Mouse (Mus musculus): ENCODE data around the gene Dock1. TPM values are rescaled to one million over a fixed set of nuclear protein-coding genes. Genes with fewer than 3 reads are reported as not detected.
A peak's percentile ranks its signal among the peaks of the same experiment; 100 is the strongest.

Gene Dock1
- polyA plus RNA-seq, 1 experiment, result 14.3 TPM

DNA sequence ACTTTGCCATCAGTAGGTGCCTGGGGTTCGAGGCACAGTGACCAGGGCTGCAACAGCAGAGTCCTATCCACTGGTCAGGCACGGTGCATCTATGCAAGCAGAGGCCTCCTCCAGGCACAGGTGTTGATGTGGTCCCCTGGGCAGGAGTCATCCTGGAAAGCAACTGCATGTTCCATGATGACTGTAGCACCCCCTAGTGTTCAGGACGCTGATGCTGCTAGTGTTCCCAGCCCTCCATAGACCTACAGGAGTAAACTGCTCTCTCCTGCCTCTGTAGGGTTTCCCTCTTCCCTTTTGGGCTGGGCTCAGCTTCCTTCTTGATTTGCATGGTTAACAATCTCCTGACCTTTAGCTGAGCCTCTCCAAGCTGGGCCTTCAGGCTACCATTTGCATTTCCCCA lies 494.7 kb downstream of the Dock1 start:
- no peak overlapping the region for H3K27ac ChIP-seq (ENCODE audit: insufficient read depth, low read length)
- TF ChIP-seq CTCF (IDR thresholded peaks at IDR 0.05; ENCODE audit: extremely low read depth, insufficient read depth, low read length) (peak; percentile 85), POLR2A (IDR thresholded peaks at IDR 0.05; ENCODE audit: extremely low read depth, insufficient read depth, low read length) (no peak)

DNA sequence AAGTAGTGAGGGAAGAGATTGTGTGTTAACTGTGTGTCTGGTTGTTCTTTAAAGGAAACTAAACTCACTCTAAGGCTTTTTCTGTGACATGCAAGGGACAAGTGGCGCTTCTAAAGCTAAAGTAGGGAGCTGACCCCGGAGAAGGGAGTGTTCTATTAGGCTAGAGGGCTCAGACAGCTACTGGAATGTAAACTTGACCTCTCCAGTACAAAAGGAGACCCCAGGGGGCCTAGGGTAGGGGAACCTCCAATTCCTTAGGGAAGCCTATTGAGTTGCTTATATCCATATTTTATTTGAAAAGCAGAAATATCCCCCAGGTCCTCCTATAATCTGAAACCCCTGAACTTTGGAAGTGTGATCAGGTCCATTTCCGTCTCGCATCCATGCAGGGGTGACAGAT lies 499.5 kb downstream of the Dock1 start:
- Histone ChIP-seq H3K4me1 (ENCODE audit: control insufficient read depth, insufficient read depth, low read length) (peaks cover 3% of the 10 kb centered on the region), H3K4me3 (ENCODE audit: insufficient read depth, low read length) (no peak overlapping the region), H3K27ac (ENCODE audit: insufficient read depth, low read length) (no peak overlapping the region)
- TF ChIP-seq CTCF (IDR thresholded peaks at IDR 0.05; ENCODE audit: extremely low read depth, insufficient read depth, low read length), result no peak
- no peak for TF ChIP-seq POLR2A (IDR thresholded peaks at IDR 0.05; ENCODE audit: extremely low read depth, insufficient read depth, low read length)

More for the DNA sequence above, 494.7 kb downstream of the Dock1 start:
- Histone ChIP-seq H3K4me1 (ENCODE audit: control insufficient read depth, insufficient read depth, low read length) (no peaks in the 10 kb centered on the region), H3K4me3 (ENCODE audit: insufficient read depth, low read length) (no peak overlapping the region)

DNA sequence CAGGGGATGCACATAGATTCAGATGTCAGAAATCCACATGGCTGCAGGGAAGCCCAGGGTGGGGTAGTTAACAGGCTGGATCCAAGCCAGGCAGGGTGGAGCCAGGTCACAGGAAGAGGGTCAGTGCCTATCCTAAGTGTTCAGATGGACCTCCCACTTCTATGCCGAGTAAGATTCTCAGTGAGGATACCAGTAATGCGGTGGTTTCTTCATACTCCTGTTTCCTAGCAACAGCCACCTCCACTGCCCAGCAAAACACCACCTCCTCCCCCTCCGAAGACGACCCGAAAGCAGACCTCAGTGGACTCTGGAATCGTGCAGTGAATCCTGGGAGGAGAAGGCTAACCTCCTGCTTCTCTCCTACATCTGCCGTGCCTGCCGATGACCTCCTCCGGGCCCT lies 501.8 kb downstream of the Dock1 start:
- no peak overlapping the region for H3K27ac ChIP-seq (ENCODE audit: insufficient read depth, low read length)
- no peak for TF ChIP-seq POLR2A (IDR thresholded peaks at IDR 0.05; ENCODE audit: extremely low read depth, insufficient read depth, low read length)
- no peak for TF ChIP-seq CTCF (IDR thresholded peaks at IDR 0.05; ENCODE audit: extremely low read depth, insufficient read depth, low read length)
- peaks cover 3% of the 10 kb centered on the region for H3K4me1 ChIP-seq (ENCODE audit: control insufficient read depth, insufficient read depth, low read length)
- no peak overlapping the region for H3K4me3 ChIP-seq (ENCODE audit: insufficient read depth, low read length)

DNA sequence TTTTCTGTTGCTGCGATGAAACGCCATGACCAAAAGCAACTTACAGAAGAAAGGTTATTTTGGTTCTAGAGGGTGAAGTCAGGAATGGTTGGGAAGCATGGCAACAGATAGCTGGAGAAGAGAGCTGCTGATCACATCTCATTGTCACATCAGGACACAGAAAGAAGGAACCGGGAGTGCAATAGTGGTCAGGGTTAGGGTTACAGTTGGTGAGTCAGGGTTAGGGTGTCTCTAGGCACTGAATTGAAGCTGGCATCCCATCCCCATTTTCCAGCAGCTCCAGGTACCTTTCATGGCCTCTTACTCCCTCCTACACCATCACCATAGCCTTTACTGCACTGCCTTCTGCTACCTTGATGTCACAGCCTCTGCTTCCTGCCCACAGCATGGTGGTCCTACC lies 523.7 kb downstream of the Dock1 start:
- Histone ChIP-seq H3K27ac (ENCODE audit: insufficient read depth, low read length) (no peak overlapping the region), H3K4me3 (ENCODE audit: insufficient read depth, low read length) (no peak overlapping the region), H3K4me1 (ENCODE audit: control insufficient read depth, insufficient read depth, low read length) (no peaks in the 10 kb centered on the region)
- TF ChIP-seq POLR2A (IDR thresholded peaks at IDR 0.05; ENCODE audit: extremely low read depth, insufficient read depth, low read length) (no peak), CTCF (IDR thresholded peaks at IDR 0.05; ENCODE audit: extremely low read depth, insufficient read depth, low read length) (no peak)

DNA sequence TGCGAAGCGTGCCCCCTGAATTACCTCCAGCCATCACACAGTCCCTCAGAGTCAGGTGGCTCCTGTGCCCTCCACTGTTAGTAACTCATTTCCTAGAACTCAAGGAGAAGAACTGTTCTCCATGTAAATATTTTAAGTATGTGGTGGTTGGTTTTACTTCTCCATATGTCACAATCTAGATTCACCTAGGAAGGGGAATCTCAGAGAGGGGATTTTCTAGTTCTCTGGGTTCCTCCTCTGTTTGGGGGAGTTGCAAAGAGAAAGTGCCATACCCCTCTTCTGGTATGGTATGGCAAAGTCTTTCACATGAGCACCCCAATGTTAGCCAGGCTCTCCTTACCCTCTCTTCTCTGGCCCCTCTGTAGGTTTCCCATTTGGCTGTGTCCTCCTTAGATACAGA lies 525.2 kb downstream of the Dock1 start:
- no peaks in the 10 kb centered on the region for H3K4me1 ChIP-seq (ENCODE audit: control insufficient read depth, insufficient read depth, low read length)
- H3K27ac ChIP-seq (ENCODE audit: insufficient read depth, low read length), result no peak overlapping the region
- no peak overlapping the region for H3K4me3 ChIP-seq (ENCODE audit: insufficient read depth, low read length)
- TF ChIP-seq POLR2A (IDR thresholded peaks at IDR 0.05; ENCODE audit: extremely low read depth, insufficient read depth, low read length) (no peak), CTCF (IDR thresholded peaks at IDR 0.05; ENCODE audit: extremely low read depth, insufficient read depth, low read length) (no peak)

DNA sequence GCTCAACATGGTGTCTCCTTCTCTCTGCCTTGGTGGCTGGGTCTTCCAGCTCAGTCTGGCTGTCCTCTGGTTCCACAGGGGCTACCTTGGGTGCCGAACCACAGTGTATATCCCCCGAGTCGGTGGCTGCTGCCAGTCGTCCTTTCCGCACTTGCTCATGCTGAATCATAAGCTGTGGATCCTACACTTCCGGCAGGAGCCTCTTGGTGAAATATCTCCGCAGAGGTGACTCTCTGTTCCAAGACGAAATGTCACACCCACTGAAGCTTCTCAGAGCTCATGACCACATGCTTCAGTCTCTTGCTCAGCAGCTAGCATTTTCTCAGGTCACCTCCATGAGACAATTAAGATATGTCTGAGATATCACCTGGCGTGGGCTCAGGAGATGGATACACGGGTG lies 526.4 kb downstream of the Dock1 start:
- H3K4me1 ChIP-seq (ENCODE audit: control insufficient read depth, insufficient read depth, low read length), result no peaks in the 10 kb centered on the region
- TF ChIP-seq CTCF (IDR thresholded peaks at IDR 0.05; ENCODE audit: extremely low read depth, insufficient read depth, low read length) (no peak), POLR2A (IDR thresholded peaks at IDR 0.05; ENCODE audit: extremely low read depth, insufficient read depth, low read length) (no peak)
- no peak overlapping the region for H3K27ac ChIP-seq (ENCODE audit: insufficient read depth, low read length)
- no peak overlapping the region for H3K4me3 ChIP-seq (ENCODE audit: insufficient read depth, low read length)

DNA sequence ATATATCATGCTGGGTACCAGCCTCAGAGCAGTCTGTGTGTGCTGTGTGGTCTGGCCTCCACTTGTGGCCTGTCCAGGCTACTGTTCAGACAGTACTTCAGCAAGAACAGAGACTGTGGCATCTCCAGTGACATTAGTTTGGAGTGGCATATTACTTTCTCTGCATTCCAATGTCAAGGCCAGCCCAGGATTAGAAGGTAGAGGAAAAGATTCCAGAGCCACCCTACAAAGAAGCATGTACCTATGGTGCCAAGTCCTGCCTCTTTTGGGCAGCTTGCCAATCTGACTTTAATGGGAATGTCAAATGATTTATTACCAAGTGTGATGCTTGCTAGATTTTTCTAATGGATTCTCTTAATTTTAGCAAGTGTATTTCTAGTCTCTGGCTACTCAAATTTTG lies 533.5 kb downstream of the Dock1 start:
- Histone ChIP-seq H3K4me3 (ENCODE audit: insufficient read depth, low read length) (no peak overlapping the region), H3K4me1 (ENCODE audit: control insufficient read depth, insufficient read depth, low read length) (peaks cover 2% of the 10 kb centered on the region; the same call in 1 of the 2 replicates), H3K27ac (ENCODE audit: insufficient read depth, low read length) (no peak overlapping the region)
- TF ChIP-seq CTCF (IDR thresholded peaks at IDR 0.05; ENCODE audit: extremely low read depth, insufficient read depth, low read length) (no peak), POLR2A (IDR thresholded peaks at IDR 0.05; ENCODE audit: extremely low read depth, insufficient read depth, low read length) (no peak)

DNA sequence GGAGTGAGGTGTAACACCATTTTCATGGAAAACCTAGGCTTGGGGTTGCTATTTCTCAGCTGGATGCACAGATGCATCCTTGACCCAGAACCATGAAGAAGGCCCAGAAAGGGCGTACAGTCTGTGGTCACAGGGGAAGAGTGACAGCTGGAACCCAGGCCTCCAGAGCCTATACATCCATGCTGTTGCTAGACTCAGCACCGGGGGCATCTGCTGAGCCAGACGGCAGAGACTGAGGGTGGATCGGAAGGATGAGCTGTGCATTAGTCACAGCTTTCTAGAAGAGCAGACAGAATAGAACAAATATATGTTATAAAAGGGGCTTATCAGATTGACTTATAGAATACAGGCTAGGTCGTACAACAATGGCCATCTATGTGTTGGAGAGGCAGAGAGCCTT lies 534.7 kb downstream of the Dock1 start:
- no peak overlapping the region for H3K27ac ChIP-seq (ENCODE audit: insufficient read depth, low read length)
- peaks cover 2% of the 10 kb centered on the region; the same call in 1 of the 2 replicates for H3K4me1 ChIP-seq (ENCODE audit: control insufficient read depth, insufficient read depth, low read length)
- no peak for TF ChIP-seq POLR2A (IDR thresholded peaks at IDR 0.05; ENCODE audit: extremely low read depth, insufficient read depth, low read length)
- no peak for TF ChIP-seq CTCF (IDR thresholded peaks at IDR 0.05; ENCODE audit: extremely low read depth, insufficient read depth, low read length)
- no peak overlapping the region for H3K4me3 ChIP-seq (ENCODE audit: insufficient read depth, low read length)

DNA sequence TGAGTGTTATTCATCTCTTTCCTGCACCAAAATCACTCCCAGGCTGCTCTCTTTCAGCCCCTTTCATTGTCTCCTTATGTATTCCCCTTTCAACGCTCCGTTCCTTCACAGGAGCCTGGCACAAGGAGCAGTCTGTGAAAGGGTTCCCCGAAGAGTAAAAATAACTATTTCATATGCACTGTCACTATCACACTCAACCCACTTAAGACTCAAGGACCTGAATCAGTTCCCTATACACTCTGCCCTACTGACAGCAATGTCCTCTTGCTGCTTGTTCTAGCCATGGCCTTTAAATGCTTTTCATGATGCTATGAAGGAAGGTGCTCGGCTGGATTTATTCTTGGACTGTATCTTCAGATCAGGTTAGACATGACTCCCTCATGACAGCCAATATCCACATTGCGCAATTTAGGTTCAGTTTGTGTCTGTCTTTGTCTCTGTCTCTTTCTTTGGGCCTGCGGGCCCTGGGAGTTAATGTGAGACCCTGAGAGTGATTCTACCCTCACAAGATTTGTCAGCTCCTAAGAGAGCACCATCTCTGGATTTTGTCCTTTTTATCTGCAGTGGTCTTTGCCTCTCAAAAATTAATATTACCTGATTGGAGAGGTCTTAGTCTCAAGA lies 538.6 kb downstream of the Dock1 start:
- no peak overlapping the region for H3K4me3 ChIP-seq (ENCODE audit: insufficient read depth, low read length)
- peaks cover 2% of the 10 kb centered on the region; the same call in 1 of the 2 replicates for H3K4me1 ChIP-seq (ENCODE audit: control insufficient read depth, insufficient read depth, low read length)
- no peak overlapping the region for H3K27ac ChIP-seq (ENCODE audit: insufficient read depth, low read length)
- TF ChIP-seq POLR2A (IDR thresholded peaks at IDR 0.05; ENCODE audit: extremely low read depth, insufficient read depth, low read length) (no peak), CTCF (IDR thresholded peaks at IDR 0.05; ENCODE audit: extremely low read depth, insufficient read depth, low read length) (no peak)

DNA sequence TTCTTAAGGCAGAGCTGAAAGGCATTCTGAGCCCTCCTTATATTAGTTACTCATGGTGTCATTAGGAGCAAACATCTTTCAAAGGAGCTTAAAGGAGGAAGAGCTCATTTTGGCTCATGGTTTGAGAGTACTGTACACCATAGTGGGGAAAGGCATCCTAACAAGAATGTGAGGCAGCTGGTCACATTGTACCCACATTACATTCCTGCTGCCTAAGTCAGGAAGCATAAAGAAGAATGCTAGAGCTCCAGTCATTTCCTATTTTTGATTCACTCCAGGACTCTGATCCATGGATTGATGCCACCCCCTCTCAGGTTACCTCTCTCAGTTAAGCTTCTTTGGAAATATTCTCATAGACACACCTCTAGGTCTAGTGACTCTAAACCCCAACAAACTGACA lies 539.8 kb downstream of the Dock1 start:
- no peak overlapping the region for H3K4me3 ChIP-seq (ENCODE audit: insufficient read depth, low read length)
- H3K4me1 ChIP-seq (ENCODE audit: control insufficient read depth, insufficient read depth, low read length), result peaks cover 2% of the 10 kb centered on the region; the same call in 1 of the 2 replicates
- TF ChIP-seq POLR2A (IDR thresholded peaks at IDR 0.05; ENCODE audit: extremely low read depth, insufficient read depth, low read length) (no peak), CTCF (IDR thresholded peaks at IDR 0.05; ENCODE audit: extremely low read depth, insufficient read depth, low read length) (no peak)
- no peak overlapping the region for H3K27ac ChIP-seq (ENCODE audit: insufficient read depth, low read length)
